Mouse (Mus musculus): Measurements from ENCODE around the gene Syt8. TPM values are rescaled to one million over a fixed set of nuclear protein-coding genes. Genes with fewer than 3 reads are reported as not detected.

Syt8 gene
- polyA plus RNA-seq, 1 experiment from 2014 or later: not detected

GRCm38 (mm10) chr7:142482256-142482609 lies 47.6 kb downstream of the Syt8 start:
- Histone ChIP-seq H3K9me3 (replicated peaks) (no peaks in the 10 kb centered on the region), H3K36me3 (no peaks in the 10 kb centered on the region), H3K27ac (replicated peaks) (peak overlapping the region; percentile 97), H3K27me3 (ENCODE audit: low read depth, poor library complexity, severe bottlenecking) (peaks cover 15% of the 10 kb centered on the region), H3K4me1 (peaks cover 57% of the 10 kb centered on the region), H3K4me3 (peak overlapping the region; percentile 52)
- 26% methylated on average over 6 of the region's 6 CpGs for whole genome bisulfite sequencing
- DNase-seq (ENCODE audit: low spot score): peak; percentile 49

GRCm38 (mm10) chr7:142483136-142483535 lies 48.5 kb downstream of the Syt8 start:
- Histone ChIP-seq H3K36me3 (no peaks in the 10 kb centered on the region), H3K27me3 (ENCODE audit: low read depth, poor library complexity, severe bottlenecking) (peaks cover 15% of the 10 kb centered on the region), H3K27ac (replicated peaks) (peak overlapping the region; percentile 97), H3K4me1 (peaks cover 63% of the 10 kb centered on the region), H3K4me3 (no peak overlapping the region), H3K9me3 (replicated peaks) (no peaks in the 10 kb centered on the region)
- no peak for DNase-seq (ENCODE audit: low spot score)
- WGBS: 59% methylated on average over 11 of the region's 11 CpGs

GRCm38 (mm10) chr7:142484780-142485179 lies 50.1 kb downstream of the Syt8 start:
- Histone ChIP-seq H3K27me3 (ENCODE audit: low read depth, poor library complexity, severe bottlenecking) (peaks cover 15% of the 10 kb centered on the region), H3K4me1 (peaks cover 54% of the 10 kb centered on the region), H3K9me3 (replicated peaks) (no peaks in the 10 kb centered on the region), H3K4me3 (no peak overlapping the region), H3K27ac (replicated peaks) (peak overlapping the region; percentile 97; the same call in 1 of the 2 replicates), H3K36me3 (0 out of 2 replicates have a peak, but pooled peaks cover 6% of the 10 kb centered on the region)
- 89% methylated on average over 12 of the region's 12 CpGs for WGBS
- DNase-seq (ENCODE audit: low spot score): no peak

GRCm38 (mm10) chr7:142486751-142487162 lies 52.1 kb downstream of the Syt8 start:
- peaks cover 44% of the 10 kb centered on the region for H3K4me1 ChIP-seq
- 78% methylated on average over 8 of the region's 8 CpGs for WGBS
- DNase-seq (ENCODE audit: low spot score): no peak
- no peak overlapping the region for H3K4me3 ChIP-seq
- 0 out of 2 replicates have a peak, but pooled peaks cover 9% of the 10 kb centered on the region for H3K36me3 ChIP-seq
- no peaks in the 10 kb centered on the region for H3K9me3 ChIP-seq (replicated peaks)
- H3K27me3 ChIP-seq (ENCODE audit: low read depth, poor library complexity, severe bottlenecking): peaks cover 15% of the 10 kb centered on the region
- peak overlapping the region; percentile 82 for H3K27ac ChIP-seq (replicated peaks)

GRCm38 (mm10) chr7:142487341-142487859 lies 52.8 kb downstream of the Syt8 start:
- peak; percentile 76 for DNase-seq (ENCODE audit: low spot score)
- H3K4me1 ChIP-seq: peaks cover 37% of the 10 kb centered on the region
- no peaks in the 10 kb centered on the region for H3K9me3 ChIP-seq (replicated peaks)
- H3K27ac ChIP-seq (replicated peaks): peak overlapping the region; percentile 82
- H3K27me3 ChIP-seq (ENCODE audit: low read depth, poor library complexity, severe bottlenecking): peaks cover 15% of the 10 kb centered on the region
- 0 out of 2 replicates have a peak, but pooled peaks cover 9% of the 10 kb centered on the region for H3K36me3 ChIP-seq
- H3K4me3 ChIP-seq: peak overlapping the region; percentile 22; the same call in 1 of the 2 replicates
- WGBS: 21% methylated on average over 9 of the region's 9 CpGs

GRCm38 (mm10) chr7:142488053-142488452 lies 53.4 kb downstream of the Syt8 start:
- Histone ChIP-seq H3K27ac (replicated peaks) (peak overlapping the region; percentile 82), H3K4me1 (peaks cover 31% of the 10 kb centered on the region), H3K9me3 (replicated peaks) (no peaks in the 10 kb centered on the region), H3K36me3 (0 out of 2 replicates have a peak, but pooled peaks cover 9% of the 10 kb centered on the region), H3K27me3 (ENCODE audit: low read depth, poor library complexity, severe bottlenecking) (peaks cover 11% of the 10 kb centered on the region), H3K4me3 (no peak overlapping the region)
- 71% methylated on average over 3 of the region's 3 CpGs for WGBS
- DNase-seq (ENCODE audit: low spot score): no peak

Other genes starting within 250 kb of the Syt8 start
- gene Gm10153, start 244.5 kb upstream of the Syt8 start, polyA plus RNA-seq (2016; fragmentation: Nextera tagmentation; extraction: Ambion mirVana): not detected in 2 replicates
- not detected in 2 replicates for gene Krtap5-3, start 233.5 kb upstream of the Syt8 start, polyA plus RNA-seq (2016; fragmentation: Nextera tagmentation; extraction: Ambion mirVana)
- not detected in 2 replicates for gene Gm7579, start 223.0 kb upstream of the Syt8 start, polyA plus RNA-seq (2016; fragmentation: Nextera tagmentation; extraction: Ambion mirVana)
- gene Krtap5-5, start 204.9 kb upstream of the Syt8 start, polyA plus RNA-seq (2016; fragmentation: Nextera tagmentation; extraction: Ambion mirVana): not detected in 2 replicates
- gene Gm40460, start 193.8 kb upstream of the Syt8 start, polyA plus RNA-seq (2016; fragmentation: Nextera tagmentation; extraction: Ambion mirVana): not detected in 2 replicates
- not detected in 2 replicates for gene Gm2431, start 176.5 kb upstream of the Syt8 start, polyA plus RNA-seq (2016; fragmentation: Nextera tagmentation; extraction: Ambion mirVana)
- not detected in 2 replicates for gene Gm4559, start 160.5 kb upstream of the Syt8 start, polyA plus RNA-seq (2016; fragmentation: Nextera tagmentation; extraction: Ambion mirVana)
- gene Krtap5-1, start 137.7 kb upstream of the Syt8 start, polyA plus RNA-seq (2016; fragmentation: Nextera tagmentation; extraction: Ambion mirVana): not detected in 2 replicates
- not detected in 2 replicates for gene Krtap5-4, start 131.3 kb upstream of the Syt8 start, polyA plus RNA-seq (2016; fragmentation: Nextera tagmentation; extraction: Ambion mirVana)
- 0.41 and 0.50 TPM in 2 replicates for gene Ifitm10, start 61.1 kb upstream of the Syt8 start, polyA plus RNA-seq (2016; fragmentation: Nextera tagmentation; extraction: Ambion mirVana)
- 0.75 TPM in 1 of 2 replicates, not detected in the other for gene Gm49369, start 52.2 kb upstream of the Syt8 start, polyA plus RNA-seq (2016; fragmentation: Nextera tagmentation; extraction: Ambion mirVana)
- 145 and 171 TPM in 2 replicates for gene Ctsd, start 46.8 kb upstream of the Syt8 start, polyA plus RNA-seq (2016; fragmentation: Nextera tagmentation; extraction: Ambion mirVana)
- gene Tnni2, start 7.0 kb downstream of the Syt8 start, polyA plus RNA-seq (2016; fragmentation: Nextera tagmentation; extraction: Ambion mirVana): 0.52 and 1.5 TPM in 2 replicates
- 14.2 and 15.0 TPM in 2 replicates for gene Lsp1, start 26.0 kb downstream of the Syt8 start, polyA plus RNA-seq (2016; fragmentation: Nextera tagmentation; extraction: Ambion mirVana)
- 1.9 TPM in 2 replicates for gene Tnnt3, start 64.0 kb downstream of the Syt8 start, polyA plus RNA-seq (2016; fragmentation: Nextera tagmentation; extraction: Ambion mirVana)
- 15.8 and 20.3 TPM in 2 replicates for gene Mrpl23, start 97.8 kb downstream of the Syt8 start, polyA plus RNA-seq (2016; fragmentation: Nextera tagmentation; extraction: Ambion mirVana)
- gene Igf2, start 232.0 kb downstream of the Syt8 start, polyA plus RNA-seq (2016; fragmentation: Nextera tagmentation; extraction: Ambion mirVana): 151 and 161 TPM in 2 replicates
- not detected in 2 replicates for gene Gm49394, start 235.1 kb downstream of the Syt8 start, polyA plus RNA-seq (2016; fragmentation: Nextera tagmentation; extraction: Ambion mirVana)